Mouse (Mus musculus) megakaryocyte-erythroid progenitor cell, adult 5-6 weeks (primary cell): ENCODE results near the gene Pip5k1a. TPM values are rescaled to one million over a fixed set of nuclear protein-coding genes. Genes with fewer than 3 reads are reported as not detected.
"Not testable (repeated sequence)": the region's sequence is repeated elsewhere in the genome, so short reads cannot be mapped to it uniquely, and the experiment has no call there.

Experiments
- ATAC-seq: replicated peaks from 2 replicates; pipeline ENCODE4 v1.8.0; 2016; ENCODE audit warnings: mild to moderate bottlenecking, inconsistent platforms; ENCODE audit not compliant: severe bottlenecking, poor library complexity, low FRiP score, low TSS enrichment
- total RNA-seq, 2 experiments: library from RNA; stranded (forward) in 1 of 2; stranded (reverse) in 1 of 2; fragments of 200-1000, 215-1000 nt in 1 of 2; fragments of >200 nt in 1 of 2; fragmentation: Nextera tagmentation in 1 of 2; gene quantifications; 2 replicates each; pipeline ENCODE4 v1.2.3; 2014 to 2017

The Pip5k1a gene
- total RNA-seq, 2 experiments from 2014 or later, result 20.5 to 29.3 TPM

- ATAC-seq, result peak; percentile 71
Observed at GRCm38 (mm10) chr3:95124246-95124645, 17.5 kb upstream of the Pip5k1a start, which contains the start of gene Tmod4. TSS of gene Tmod4 (plus strand) at chr3:95124476.

GRCm38 (mm10) chr3:95121580-95121979 lies 14.8 kb upstream of the Pip5k1a start:
- no peak for ATAC-seq

- no peak for ATAC-seq
Observed at GRCm38 (mm10) chr3:95117751-95118150, 11.0 kb upstream of the Pip5k1a start.

GRCm38 (mm10) chr3:95112760-95113159 lies 6.0 kb upstream of the Pip5k1a start:
- no peak for ATAC-seq

- peak; percentile 85 for ATAC-seq
Observed at GRCm38 (mm10) chr3:95110911-95111726, 4.4 kb upstream of the Pip5k1a start, which contains the start of gene Vps72. TSS of gene Vps72 (plus strand) at chr3:95111022.

GRCm38 (mm10) chr3:95107898-95108297 lies 1.2 kb upstream of the Pip5k1a start:
- no peak for ATAC-seq

- ATAC-seq, result not testable (repeated sequence)
Observed at GRCm38 (mm10) chr3:95107308-95107707, 578 bp upstream of the Pip5k1a start.

- ATAC-seq, result 0 out of 2 replicates have a peak, but pooled peaks have one; percentile 32
Observed at GRCm38 (mm10) chr3:95105586-95106337, 968 bp downstream of the Pip5k1a start.

- no peak for ATAC-seq
Observed at GRCm38 (mm10) chr3:95105121-95105520, 1.6 kb downstream of the Pip5k1a start.

GRCm38 (mm10) chr3:95100854-95101253 lies 5.9 kb downstream of the Pip5k1a start:
- ATAC-seq, result no peak

GRCm38 (mm10) chr3:95088071-95088470 lies 18.7 kb downstream of the Pip5k1a start:
- no peak for ATAC-seq

- ATAC-seq, result no peak
Observed at GRCm38 (mm10) chr3:95071606-95072005, 35.1 kb downstream of the Pip5k1a start.

GRCm38 (mm10) chr3:95066570-95066969 lies 40.2 kb downstream of the Pip5k1a start:
- 0 out of 2 replicates have a peak, but pooled peaks have one; percentile 13 for ATAC-seq

- ATAC-seq, result no peak
Observed at GRCm38 (mm10) chr3:95066095-95066494, 40.6 kb downstream of the Pip5k1a start.

- no peak for ATAC-seq
Observed at GRCm38 (mm10) chr3:95065553-95065952, 41.2 kb downstream of the Pip5k1a start.

GRCm38 (mm10) chr3:95063741-95064140 lies 43.0 kb downstream of the Pip5k1a start:
- no peak for ATAC-seq

GRCm38 (mm10) chr3:95058078-95058477 lies 48.7 kb downstream of the Pip5k1a start:
- no peak for ATAC-seq

GRCm38 (mm10) chr3:95056275-95056674 lies 50.5 kb downstream of the Pip5k1a start:
- peak; percentile 79 for ATAC-seq

- peak; percentile 84 for ATAC-seq
Observed at GRCm38 (mm10) chr3:95054481-95055260, 52.1 kb downstream of the Pip5k1a start.

GRCm38 (mm10) chr3:95053701-95054100 lies 53.0 kb downstream of the Pip5k1a start:
- ATAC-seq, result peak; percentile 42
